Mouse (Mus musculus) midbrain, embryonic 15.5 days (tissue): ENCODE data around the gene Srsf4. TPM values are rescaled to one million over a fixed set of nuclear protein-coding genes. Genes with fewer than 3 reads are reported as not detected.
A peak's percentile ranks its signal among the peaks of the same experiment; 100 is the strongest.

Experiments used
- ATAC-seq: fragments of 200-750 bp; cut with Nextera tagmentation; replicated peaks from 2 replicates; pipeline ENCODE4 v1.8.0; 2017; ENCODE audit warnings: moderate TSS enrichment
- H3K27ac ChIP-seq: fragments of 300-500 bp; sonication (generic); 2 replicates; pipeline ENCODE4 v1.5.1; 2015; ENCODE audit warnings: mild to moderate bottlenecking, inconsistent platforms
- H3K27me3 ChIP-seq: fragments of 300-500 bp; sonication (generic); replicated peaks from 2 replicates; pipeline ENCODE4 v1.6.1; 2015; ENCODE audit warnings: inconsistent platforms
- H3K36me3 ChIP-seq: fragments of 300-500 bp; sonication (generic); replicated peaks from 2 replicates; pipeline ENCODE4 v1.6.1; 2015; ENCODE audit warnings: inconsistent platforms
- H3K4me1 ChIP-seq: fragments of 300-500 bp; sonication (generic); 2 replicates; pipeline ENCODE4 v1.6.1; 2015; ENCODE audit warnings: inconsistent platforms
- H3K4me2 ChIP-seq: fragments of 300-500 bp; sonication (generic); 2 replicates; pipeline ENCODE4 v1.6.1; 2015; ENCODE audit warnings: inconsistent platforms, mild to moderate bottlenecking, moderate library complexity
- H3K4me3 ChIP-seq: fragments of 300-500 bp; sonication (generic); 2 replicates; pipeline ENCODE4 v1.5.1; 2015; ENCODE audit warnings: mild to moderate bottlenecking, inconsistent platforms
- H3K9ac ChIP-seq: fragments of 300-500 bp; sonication (generic); 2 replicates; pipeline ENCODE4 v1.6.1; 2015; ENCODE audit warnings: mild to moderate bottlenecking, inconsistent platforms
- H3K9me3 ChIP-seq: fragments of 300-500 bp; sonication (generic); 2 replicates; pipeline ENCODE4 v1.6.1; 2016; ENCODE audit warnings: inconsistent platforms
- WGBS: fragments of 180-500 bp; shearing (Covaris S2); methylation state at CpG from one replicate; pipeline ENCODE4 v1.1.7; 2015; ENCODE audit warnings: mixed read lengths; 5-methylcytosine and 5-hydroxymethylcytosine counted together
- polyA plus RNA-seq: library from polyadenylated mRNA; unstranded; fragments of >200 nt; fragmentation: Nextera tagmentation; extraction: Ambion mirVana; gene quantifications from 2 replicates; pipeline ENCODE4 v1.2.1, GENCODE M21; 2015

Srsf4 gene
- polyA plus RNA-seq, 1 experiment from 2014 or later = 117 TPM

- H3K27me3 ChIP-seq = peaks cover 18% of the 10 kb centered on the region; the same call in 1 of the 2 replicates
- peak within 1 kb of the TSS; percentile 91 for H3K4me2 ChIP-seq
- peak; percentile 88 for ATAC-seq
- H3K9ac ChIP-seq = peak within 1 kb of the TSS; percentile 71
- peak within 1 kb of the TSS; percentile 26; the same call in 1 of the 2 replicates for H3K27ac ChIP-seq
- WGBS = 0% methylated on average over 35 of the region's 37 CpGs
- peak within 1 kb of the TSS; percentile 84 for H3K4me3 ChIP-seq
- H3K36me3 ChIP-seq = no peaks in the 10 kb centered on the region
- H3K4me1 ChIP-seq = peaks cover 14% of the 10 kb centered on the region
- no peaks in the 10 kb centered on the region for H3K9me3 ChIP-seq
These were observed 30.1 kb upstream of the Srsf4 start, which contains the start of gene Mecr for GRCm38 (mm10) chr4:131843290-131843743. Mecr (plus strand) TSS chr4:131843470.

DNA sequence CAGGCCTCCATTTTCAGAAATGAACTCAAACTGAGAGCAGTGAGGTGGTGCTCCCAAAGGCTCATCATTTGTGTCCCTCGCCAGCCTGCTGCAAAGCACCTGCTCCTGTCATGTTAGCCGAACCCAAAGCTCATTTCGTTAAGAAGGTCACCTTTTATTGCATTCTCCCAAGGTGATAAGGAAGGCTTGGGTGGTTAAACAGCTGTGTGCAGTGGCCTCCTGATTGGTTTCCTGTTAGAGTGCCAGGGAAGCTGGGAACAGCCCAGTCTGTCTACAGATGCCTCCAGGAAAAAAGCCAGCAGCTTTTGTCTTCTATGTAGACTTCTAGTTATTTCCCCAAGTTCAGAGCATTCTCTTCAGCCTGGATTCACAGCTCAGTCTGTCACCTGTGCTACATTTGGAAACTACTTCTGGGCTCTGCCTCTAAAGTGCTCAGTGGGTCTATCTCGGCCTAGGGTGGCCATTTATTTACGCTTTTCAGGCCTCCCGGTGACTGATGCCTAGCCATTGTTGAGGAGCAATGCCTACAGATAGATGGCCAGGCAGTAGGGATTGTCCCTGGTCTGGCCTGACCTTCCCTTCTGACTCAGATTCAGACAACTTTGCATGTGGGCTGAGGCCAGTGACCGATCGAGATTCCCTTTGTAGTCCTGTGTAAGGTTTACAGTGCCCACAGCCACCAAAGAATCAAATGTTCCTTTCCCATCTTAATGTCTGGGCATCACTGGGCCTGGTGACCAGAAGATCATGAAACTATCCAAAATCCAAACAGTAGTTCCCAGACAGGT lies 27.2 kb upstream of the Srsf4 start:
- H3K9me3 ChIP-seq = no peaks in the 10 kb centered on the region
- no peak overlapping the region for H3K4me2 ChIP-seq
- no peak overlapping the region for H3K4me3 ChIP-seq
- H3K4me1 ChIP-seq = peaks cover 17% of the 10 kb centered on the region
- peaks cover 7% of the 10 kb centered on the region; the same call in 1 of the 2 replicates for H3K27me3 ChIP-seq
- no peak for ATAC-seq
- H3K27ac ChIP-seq = no peak overlapping the region
- no peaks in the 10 kb centered on the region for H3K36me3 ChIP-seq
- no peak overlapping the region for H3K9ac ChIP-seq
- WGBS = 87% methylated on average over 8 of the region's 8 CpGs

DNA sequence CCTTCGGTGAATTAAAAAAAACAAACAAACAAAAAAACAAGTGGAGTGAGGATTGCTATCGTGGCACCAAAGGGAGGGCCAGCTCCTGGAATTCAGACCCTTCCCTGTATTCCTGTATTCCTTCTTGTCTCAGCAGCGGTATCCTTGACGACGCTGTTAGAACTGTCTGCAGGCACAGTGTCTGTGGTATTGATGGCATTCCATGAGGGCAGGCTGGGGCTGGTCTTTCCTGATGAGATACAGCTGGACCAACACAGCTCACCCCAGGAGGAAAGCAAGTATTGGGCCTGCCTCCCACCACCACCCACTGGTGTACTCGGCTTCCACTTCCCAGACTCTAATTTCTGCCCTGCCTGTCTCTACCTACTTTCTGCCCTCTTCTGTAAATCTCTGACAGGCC lies 25.3 kb upstream of the Srsf4 start:
- no peaks in the 10 kb centered on the region for H3K9me3 ChIP-seq
- no peak overlapping the region for H3K9ac ChIP-seq
- no peaks in the 10 kb centered on the region for H3K27me3 ChIP-seq
- no peak overlapping the region for H3K4me3 ChIP-seq
- 73% methylated on average over 6 of the region's 6 CpGs for WGBS
- no peaks in the 10 kb centered on the region for H3K36me3 ChIP-seq
- ATAC-seq = no peak
- H3K27ac ChIP-seq = no peak overlapping the region
- H3K4me1 ChIP-seq = peaks cover 17% of the 10 kb centered on the region
- no peak overlapping the region for H3K4me2 ChIP-seq

GRCm38 (mm10) chr4:131849986-131850638 lies 23.3 kb upstream of the Srsf4 start:
- no peak overlapping the region for H3K9ac ChIP-seq
- H3K27ac ChIP-seq = peak overlapping the region; percentile 69
- no peak overlapping the region for H3K4me2 ChIP-seq
- H3K4me1 ChIP-seq = peaks cover 6% of the 10 kb centered on the region
- H3K27me3 ChIP-seq = no peaks in the 10 kb centered on the region
- H3K36me3 ChIP-seq = no peaks in the 10 kb centered on the region
- no peaks in the 10 kb centered on the region for H3K9me3 ChIP-seq
- 18% methylated on average over 5 of the region's 5 CpGs for WGBS
- ATAC-seq = no peak
- no peak overlapping the region for H3K4me3 ChIP-seq

DNA sequence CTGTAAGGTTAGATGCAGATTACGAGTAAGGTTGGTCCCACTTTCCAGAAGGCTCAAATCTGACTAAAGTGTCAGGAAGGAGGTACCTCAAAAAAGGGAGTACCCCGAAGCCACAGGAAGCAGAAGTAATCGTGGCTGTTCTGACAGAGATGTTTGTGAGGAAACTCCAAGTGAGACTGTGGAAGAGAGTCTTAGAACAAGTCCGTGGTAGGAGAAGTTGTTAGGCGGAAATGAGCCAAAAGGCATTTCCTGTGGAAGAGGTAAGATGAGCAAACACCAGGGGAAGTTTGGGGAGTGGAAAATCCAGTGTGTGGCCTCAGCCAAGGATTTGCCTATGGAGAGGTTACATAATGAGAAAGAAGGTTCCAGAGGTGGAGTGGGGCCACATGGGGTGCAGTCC lies 18.5 kb upstream of the Srsf4 start:
- Histone ChIP-seq H3K36me3 (0 out of 2 replicates have a peak, but pooled peaks cover 2% of the 10 kb centered on the region), H3K4me2 (no peak overlapping the region), H3K27ac (no peak overlapping the region), H3K4me1 (peaks cover 2% of the 10 kb centered on the region), H3K27me3 (no peaks in the 10 kb centered on the region), H3K9ac (no peak overlapping the region), H3K9me3 (no peaks in the 10 kb centered on the region), H3K4me3 (no peak overlapping the region)
- WGBS = 90% methylated on average over 5 of the region's 5 CpGs
- no peak for ATAC-seq

DNA sequence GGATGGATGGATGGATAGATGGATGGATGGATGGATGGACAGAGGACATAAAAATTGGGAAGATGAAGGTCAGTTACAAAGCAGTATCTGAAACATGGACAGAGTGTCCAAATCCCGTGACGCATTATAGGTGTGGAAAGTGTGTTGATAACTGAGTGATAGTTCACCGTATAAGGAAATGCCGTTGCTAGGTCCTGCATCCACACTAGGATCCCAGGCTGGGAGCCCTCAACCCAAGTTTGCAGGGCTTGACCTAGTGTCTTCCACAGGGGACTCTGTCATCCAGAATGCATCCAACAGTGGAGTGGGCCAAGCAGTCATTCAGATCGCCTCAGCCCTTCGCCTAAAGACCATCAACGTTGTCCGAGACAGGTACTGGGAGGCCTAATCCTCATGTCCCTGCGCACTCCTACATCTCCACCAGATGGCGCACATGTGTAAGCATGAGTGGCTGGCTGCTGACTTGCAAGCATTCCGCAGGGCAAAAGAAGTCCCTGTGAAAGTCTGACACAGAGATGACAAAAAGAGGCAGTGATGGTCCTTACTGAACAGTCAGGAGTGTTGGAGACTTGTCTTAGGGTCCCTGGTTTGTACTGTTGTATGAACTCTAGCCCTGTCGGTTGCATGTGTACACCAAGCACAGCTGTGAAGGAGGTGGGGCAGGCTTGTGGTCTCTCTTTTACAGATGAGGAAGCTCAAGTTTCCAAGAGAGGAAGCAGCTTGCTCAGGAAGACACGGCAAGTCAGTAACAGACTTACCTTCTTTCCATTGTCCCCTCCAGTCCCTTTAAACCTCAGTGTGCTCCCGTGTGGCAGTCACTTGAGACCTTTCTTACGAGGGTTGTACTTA lies 12.7 kb upstream of the Srsf4 start:
- H3K4me2 ChIP-seq = no peak overlapping the region
- H3K9me3 ChIP-seq = no peaks in the 10 kb centered on the region
- no peak overlapping the region for H3K27ac ChIP-seq
- ATAC-seq = no peak
- no peaks in the 10 kb centered on the region for H3K27me3 ChIP-seq
- 51% methylated on average over 15 of the region's 15 CpGs for WGBS
- H3K4me1 ChIP-seq = no peaks in the 10 kb centered on the region
- H3K4me3 ChIP-seq = no peak overlapping the region
- H3K9ac ChIP-seq = no peak overlapping the region
- peaks cover 10% of the 10 kb centered on the region; the same call in 1 of the 2 replicates for H3K36me3 ChIP-seq

DNA sequence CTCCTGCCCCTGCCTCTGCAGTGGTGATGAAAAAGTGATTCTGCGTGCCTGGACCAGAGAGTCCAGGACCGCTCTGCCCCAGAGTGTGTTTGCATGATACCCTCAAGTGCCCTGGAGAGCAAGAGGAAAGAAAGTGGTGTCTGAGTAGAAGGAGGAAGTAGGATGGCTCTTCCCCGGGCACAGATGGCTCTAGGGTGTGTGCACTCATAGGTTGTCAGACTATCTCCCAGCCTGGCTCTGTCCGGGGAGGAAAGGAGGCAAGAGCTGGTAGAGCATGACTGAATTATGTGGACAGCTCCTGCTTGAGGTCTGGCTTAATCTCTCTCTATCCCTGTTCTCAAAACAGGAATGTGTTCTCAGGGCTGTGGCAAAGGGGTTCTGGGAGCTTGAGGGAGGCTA lies 12.1 kb upstream of the Srsf4 start:
- peaks cover 10% of the 10 kb centered on the region; the same call in 1 of the 2 replicates for H3K36me3 ChIP-seq
- WGBS = 78% methylated on average over 4 of the region's 4 CpGs

DNA sequence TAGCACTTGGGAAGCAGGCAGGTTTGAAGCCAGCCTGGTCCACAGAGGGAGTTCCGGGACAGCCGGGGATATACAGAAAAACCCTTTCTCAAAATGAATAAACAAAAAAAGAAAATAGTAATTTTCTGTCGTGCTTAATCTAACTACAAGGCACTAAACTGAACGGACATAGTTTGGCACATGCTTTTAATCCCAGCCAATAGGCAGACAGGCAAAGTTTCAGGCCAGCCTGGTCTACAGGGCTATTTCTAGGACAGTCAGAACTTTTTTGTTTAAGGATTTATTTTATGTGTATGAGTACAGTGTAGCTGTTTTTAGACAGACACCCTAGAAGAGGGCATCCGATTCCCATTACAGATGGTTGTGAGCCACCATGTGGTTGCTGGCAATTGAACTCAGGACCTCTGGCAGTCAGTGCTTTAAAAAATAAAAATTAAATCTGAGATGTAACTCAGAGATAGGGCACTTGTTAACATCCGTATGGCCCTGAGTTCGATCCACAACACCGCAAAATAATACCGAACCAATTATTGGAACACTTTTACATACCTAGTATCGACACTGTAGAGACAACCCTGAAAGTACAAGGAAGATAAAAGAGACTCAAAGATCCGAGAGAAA lies 635 bp upstream of the Srsf4 start:
- H3K9me3 ChIP-seq = no peaks in the 10 kb centered on the region
- WGBS = 9% methylated on average over 11 of the region's 11 CpGs
- H3K9ac ChIP-seq = peak overlapping the region; percentile 75
- ATAC-seq = peak; percentile 47
- H3K4me1 ChIP-seq = peaks cover 38% of the 10 kb centered on the region
- peak overlapping the region; percentile 84 for H3K27ac ChIP-seq
- H3K36me3 ChIP-seq = no peaks in the 10 kb centered on the region
- no peaks in the 10 kb centered on the region for H3K27me3 ChIP-seq
- H3K4me3 ChIP-seq = peak overlapping the region; percentile 99
- H3K4me2 ChIP-seq = peak overlapping the region; percentile 66

More for the DNA sequence above, 12.1 kb upstream of the Srsf4 start:
- H3K4me2 ChIP-seq = no peak overlapping the region
- H3K4me3 ChIP-seq = no peak overlapping the region
- no peaks in the 10 kb centered on the region for H3K27me3 ChIP-seq
- H3K4me1 ChIP-seq = no peaks in the 10 kb centered on the region
- no peak overlapping the region for H3K9ac ChIP-seq
- H3K9me3 ChIP-seq = no peaks in the 10 kb centered on the region
- no peak overlapping the region for H3K27ac ChIP-seq
- ATAC-seq = no peak

DNA sequence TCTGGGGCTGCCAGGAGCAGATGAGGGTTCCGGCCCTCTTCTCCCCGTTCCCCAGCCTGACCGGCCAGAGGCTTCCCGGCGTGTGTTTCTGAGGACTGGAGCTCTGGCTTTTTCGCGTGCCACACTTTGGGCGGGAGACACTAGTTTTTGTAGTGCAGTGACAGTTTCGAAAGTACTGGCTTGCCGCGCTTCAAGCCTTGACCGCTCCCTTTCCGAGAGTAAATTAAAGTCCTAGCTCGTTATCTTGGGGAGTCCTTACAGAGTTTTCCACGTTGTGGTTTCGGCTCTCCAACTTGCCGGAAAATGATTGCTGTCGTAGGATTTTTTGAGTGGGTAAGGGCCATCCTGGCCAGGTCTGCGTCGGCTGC lies 736 bp downstream of the Srsf4 start:
- Histone ChIP-seq H3K9ac (peak overlapping the region; percentile 100), H3K4me1 (peaks cover 46% of the 10 kb centered on the region), H3K4me3 (peak overlapping the region; percentile 99), H3K27ac (peak overlapping the region; percentile 100), H3K36me3 (no peaks in the 10 kb centered on the region), H3K27me3 (no peaks in the 10 kb centered on the region), H3K9me3 (no peaks in the 10 kb centered on the region), H3K4me2 (peak overlapping the region; percentile 96)
- 0% methylated on average over 20 of the region's 20 CpGs for WGBS
- ATAC-seq = no peak; the same call in 1 of the 2 replicates

DNA sequence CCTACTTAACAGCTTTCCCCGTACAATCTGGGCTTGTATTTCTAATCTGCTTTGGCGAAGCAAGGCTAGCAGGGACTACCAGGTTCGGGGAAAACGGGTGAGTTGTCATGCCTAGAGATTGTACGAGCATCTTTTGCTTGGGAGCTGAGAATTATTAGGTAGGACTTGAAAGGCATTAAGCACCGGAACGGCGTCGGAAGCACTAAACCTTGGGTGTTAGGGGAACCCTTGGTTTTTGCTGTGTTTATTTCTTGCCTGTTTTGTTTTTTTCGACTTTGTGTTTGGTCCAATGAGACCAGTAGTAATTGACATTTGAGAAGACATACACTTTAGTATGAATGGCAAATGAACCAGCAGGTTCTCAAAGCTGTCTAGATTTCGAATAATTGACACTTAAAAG lies 1.1 kb downstream of the Srsf4 start:
- ATAC-seq = no peak
- WGBS = 3% methylated on average over 11 of the region's 11 CpGs
- Histone ChIP-seq H3K27me3 (no peaks in the 10 kb centered on the region), H3K9ac (peak overlapping the region; percentile 100), H3K4me2 (peak overlapping the region; percentile 96), H3K27ac (peak overlapping the region; percentile 100), H3K4me3 (peak overlapping the region; percentile 99), H3K36me3 (no peaks in the 10 kb centered on the region), H3K4me1 (peaks cover 50% of the 10 kb centered on the region), H3K9me3 (no peaks in the 10 kb centered on the region)

- Histone ChIP-seq H3K27me3 (no peaks in the 10 kb centered on the region), H3K4me2 (peak overlapping the region; percentile 96), H3K4me1 (peaks cover 50% of the 10 kb centered on the region), H3K9me3 (no peaks in the 10 kb centered on the region), H3K4me3 (peak overlapping the region; percentile 99), H3K36me3 (no peaks in the 10 kb centered on the region), H3K9ac (peak overlapping the region; percentile 100; the same call in 1 of the 2 replicates), H3K27ac (no peak overlapping the region)
- ATAC-seq = no peak
- 36% methylated on average over 3 of the region's 3 CpGs for WGBS
These were observed 1.8 kb downstream of the Srsf4 start for GRCm38 (mm10) chr4:131875242-131875641.
